Comparison of ENCODE assay signal across 19 mouse cellular contexts in genomic region chr16:20545696-20546095, GRCm38 (mm10). TPM values are rescaled to one million over a fixed set of nuclear protein-coding genes. Genes with fewer than 3 reads are reported as not detected.
DNase-seq lines count a peak whose midpoint lies in the region; TF ChIP-seq lines count a peak whose summit lies in the region.
"Had no signal": no experiment of that assay in that cellular context is flagged by ENCODE, and none has a peak within 500 bp of the region (broad histone marks: within the 10 kb centered on the region; RNA-seq: fewer than 3 reads in every experiment).

No protein-coding gene starts in this region.

- H3K27ac ChIP-seq in cortical plate, adult 2 months (ENCODE audit: insufficient read depth, low read length) = no peak overlapping the region

- DNase-seq in heart, adult 11 months = peak; percentile 90
- DNase-seq in heart, postnatal 36 days = no peak
- DNase-seq in urinary bladder, adult 2 months (ENCODE audit: low spot score) = no peak
- DNase-seq in cerebellum, adult 8-10 months = no peak
- DNase-seq: adrenal gland, adult 2 months; adrenal gland, adult 8-10 months; adrenal gland, postnatal 10 days; adrenal gland, postnatal 14 days; adrenal gland, postnatal 25 days; adrenal gland, postnatal 36 days; B cell, adult 2 months; cerebellum, adult 11 months; cerebellum, adult 11-12 months; cerebellum, adult 18-20 months had no signal

- H3ac ChIP-seq in myocyte (ENCODE audit: control insufficient read depth, insufficient read length) = no peak overlapping the region

- H3K4me2 ChIP-seq in myocyte (ENCODE audit: low read depth) = no peak overlapping the region

- intact Hi-C loops in heart, postnatal 36 days (cut with DNase I) = loop anchor here (5.0 kb wide), 2 partner anchors 48 to 118 kb away; partner anchors contain the start of genes Abcc5 and Eif2b5

- no peaks in the 10 kb centered on the region for H3K27me3 ChIP-seq in myocyte (ENCODE audit: control insufficient read depth, insufficient read depth, insufficient read length)
- H3K27me3 ChIP-seq: CH12.LX, Patski had no signal

- H3K4me3 ChIP-seq in cortical plate, adult 2 months (ENCODE audit: insufficient read depth, low read length) = no peak overlapping the region
- no peak overlapping the region for H3K4me3 ChIP-seq in myocyte

- H3K79me2 ChIP-seq in myocyte (ENCODE audit: control insufficient read depth, insufficient read depth) = peaks cover 13% of the 10 kb centered on the region

- peaks cover 2% of the 10 kb centered on the region; the same call in 1 of the 2 replicates for H3K4me1 ChIP-seq in cortical plate, adult 2 months (ENCODE audit: control insufficient read depth, insufficient read depth, low read length)

- peaks cover 25% of the 10 kb centered on the region for H3K36me3 ChIP-seq in myocyte (ENCODE audit: control insufficient read depth, insufficient read depth)

- 0 out of 2 replicates have a peak, but pooled peaks have one; percentile 14 for TF ChIP-seq POLR2A in cortical plate, adult 2 months (IDR thresholded peaks at IDR 0.05; ENCODE audit: extremely low read depth, insufficient read depth, low read length)
- no peak for TF ChIP-seq POLR2A in myocyte (IDR thresholded peaks at IDR 0.05; ENCODE audit: insufficient read length, low read depth)

- TF ChIP-seq CTCF in cortical plate, adult 2 months (IDR thresholded peaks at IDR 0.05; ENCODE audit: extremely low read depth, insufficient read depth, low read length) = no peak

TF ChIP-seq in myocyte, 11 proteins besides CTCF, POLR2A, EP300 and RAD21:
- TF ChIP-seq E2F4 (IDR thresholded peaks at IDR 0.05; ENCODE audit: insufficient read depth) (no peak), POLR2AphosphoS2 (IDR thresholded peaks at IDR 0.05; ENCODE audit: insufficient read length, low read depth) (peak; percentile 39)

RNA-seq across cellular contexts. Expression of gene Abcf3, which starts 2.7 kb away (rescaled TPM):
- total RNA-seq in heart, postnatal 36 days (2021) = 10 to 100 TPM; 62.6 to 65.9 TPM
- 78.5 and 83.5 TPM in 2 replicates for polyA plus RNA-seq in cortical plate, adult 2 months (2012; rRNA removed)
- 50.2 TPM for polyA plus RNA-seq in myocyte (2012; fragmentation: generic; extraction: Trizol)
- polyA plus RNA-seq in urinary bladder, adult 2 months (2012; rRNA removed) = 40.8 and 41.5 TPM in 2 replicates

RNA-seq across cellular contexts. Expression of gene Ap2m1, which starts 10.4 kb away (rescaled TPM):
- 100 to 1,000 TPM; 210 to 214 TPM for total RNA-seq in heart, postnatal 36 days (2021)
- polyA plus RNA-seq in cortical plate, adult 2 months (2012; rRNA removed) = 1,329 and 1,383 TPM in 2 replicates
- 446 TPM for polyA plus RNA-seq in myocyte (2012; fragmentation: generic; extraction: Trizol)
- 411 and 488 TPM in 2 replicates for polyA plus RNA-seq in urinary bladder, adult 2 months (2012; rRNA removed)

RNA-seq across cellular contexts. Expression of gene Dvl3, which starts 28.9 kb away (rescaled TPM):
- 10 to 100 TPM; 44.9 to 47.2 TPM for total RNA-seq in heart, postnatal 36 days (2021)
- 41.7 and 42.5 TPM in 2 replicates for polyA plus RNA-seq in cortical plate, adult 2 months (2012; rRNA removed)
- 32.9 TPM for polyA plus RNA-seq in myocyte (2012; fragmentation: generic; extraction: Trizol)
- polyA plus RNA-seq in urinary bladder, adult 2 months (2012; rRNA removed) = 22.5 and 38.0 TPM in 2 replicates

RNA-seq across cellular contexts. Expression of gene Vwa5b2, which starts 43.6 kb away (rescaled TPM):
- total RNA-seq in heart, postnatal 36 days (2021) = under 1 TPM in 1 of 2 experiments, not detected in 1; 0.05 TPM
- polyA plus RNA-seq in cortical plate, adult 2 months (2012; rRNA removed) = 102 and 119 TPM in 2 replicates
- 0.04 TPM for polyA plus RNA-seq in myocyte (2012; fragmentation: generic; extraction: Trizol)
- polyA plus RNA-seq in urinary bladder, adult 2 months (2012; rRNA removed) = 4.1 and 7.0 TPM in 2 replicates
- total RNA-seq: CH12.LX, G1E had no signal

RNA-seq across cellular contexts. Expression of gene Eif2b5, which starts 47.1 kb away (rescaled TPM):
- total RNA-seq in heart, postnatal 36 days (2021) = 10 to 100 TPM; 54.4 to 64.3 TPM
- polyA plus RNA-seq in cortical plate, adult 2 months (2012; rRNA removed) = 49.1 and 50.4 TPM in 2 replicates
- 94.7 TPM for polyA plus RNA-seq in myocyte (2012; fragmentation: generic; extraction: Trizol)
- polyA plus RNA-seq in urinary bladder, adult 2 months (2012; rRNA removed) = 33.2 and 34.2 TPM in 2 replicates
